Mouse (Mus musculus): ENCODE measurements around the gene Fbxo42.

Fbxo42 gene

GRCm38 (mm10) chr4:141251071-141251470 lies 103.4 kb downstream of the Fbxo42 start:
- DNase-seq (ENCODE audit: low read depth) = no peak

GRCm38 (mm10) chr4:141252641-141253040 lies 104.9 kb downstream of the Fbxo42 start:
- no peak for DNase-seq (ENCODE audit: low read depth)

Measured in naive thymus-derived CD4-positive, alpha-beta T cell, adult 2 months (primary cell).